Mouse (Mus musculus) thymus, postnatal 0 days (tissue): ENCODE measurements around the gene Ctrc. TPM values are rescaled to one million over a fixed set of nuclear protein-coding genes. Genes with fewer than 3 reads are reported as not detected.

Experiments
- DNase-seq: peaks from one replicate; pipeline ENCODE4 v3.0.0-alpha.2; 2015; ENCODE audit warnings: low spot score
- polyA plus RNA-seq: library from polyadenylated mRNA; unstranded; fragments of >200 nt; fragmentation: Nextera tagmentation; extraction: Ambion mirVana; gene quantifications from 2 replicates; pipeline ENCODE4 v1.2.1, GENCODE M21; 2015

Gene Ctrc
- polyA plus RNA-seq, 1 experiment from 2014 or later = 0.30 TPM

DNA sequence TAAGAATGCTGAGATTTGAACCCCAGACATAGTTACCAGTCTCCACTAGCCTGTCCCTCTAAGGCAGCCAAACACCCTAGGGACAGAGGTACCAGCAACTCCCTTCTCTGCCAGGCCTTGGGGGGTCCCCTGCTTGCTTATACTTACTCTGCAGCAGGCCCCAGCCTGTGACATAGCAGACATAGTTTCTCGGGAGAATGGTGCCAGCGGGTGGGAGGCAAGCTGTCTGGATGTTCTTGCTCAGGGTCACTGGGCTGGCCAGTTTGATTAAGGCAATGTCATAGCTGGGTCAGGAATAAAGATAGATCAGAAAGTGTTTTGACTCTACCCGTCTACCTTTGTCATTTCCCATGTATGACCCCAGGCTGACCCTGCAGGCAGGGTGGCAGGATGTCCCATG is 25.0 kb downstream of the Ctrc start:
- no peak for DNase-seq

DNA sequence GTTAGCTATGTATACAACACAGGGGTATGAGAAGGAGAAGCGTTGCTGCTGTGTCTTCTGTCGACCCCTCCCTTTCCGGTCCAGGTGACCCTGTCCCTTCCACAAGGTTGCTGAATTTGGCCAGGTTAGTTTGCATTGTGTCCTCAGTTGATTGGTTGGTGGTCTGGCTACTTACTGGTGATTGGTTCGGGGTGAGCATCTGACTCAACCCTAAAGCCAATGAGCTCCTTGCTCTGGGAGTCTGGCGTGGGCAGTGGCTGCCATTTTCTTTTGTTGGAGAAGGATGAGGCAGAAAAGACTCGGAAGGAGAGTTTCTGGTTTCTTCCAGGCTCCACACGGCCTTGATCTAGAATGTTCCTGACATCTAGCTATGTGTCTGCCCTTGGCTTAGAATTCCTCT is 26.8 kb downstream of the Ctrc start:
- no peak for DNase-seq

DNA sequence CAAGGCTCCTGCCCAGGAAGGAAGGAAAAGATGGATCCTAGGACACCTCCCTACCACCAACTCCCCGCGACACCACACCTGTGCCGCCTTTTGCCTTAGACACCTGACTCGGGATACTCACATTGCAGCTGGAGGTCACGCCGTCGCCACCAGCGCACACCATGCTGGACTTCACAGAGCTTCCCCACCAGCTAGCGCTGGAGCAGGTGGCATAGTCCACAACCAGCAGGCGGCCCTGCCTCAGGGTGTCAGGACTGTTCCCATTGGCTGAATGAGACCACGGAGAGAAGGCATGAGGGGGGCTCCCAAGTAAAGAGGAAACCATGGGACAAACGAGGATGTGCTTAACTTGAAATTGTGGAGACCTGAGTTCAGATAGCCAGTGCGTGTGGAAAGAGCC is 27.3 kb downstream of the Ctrc start:
- DNase-seq = no peak

DNA sequence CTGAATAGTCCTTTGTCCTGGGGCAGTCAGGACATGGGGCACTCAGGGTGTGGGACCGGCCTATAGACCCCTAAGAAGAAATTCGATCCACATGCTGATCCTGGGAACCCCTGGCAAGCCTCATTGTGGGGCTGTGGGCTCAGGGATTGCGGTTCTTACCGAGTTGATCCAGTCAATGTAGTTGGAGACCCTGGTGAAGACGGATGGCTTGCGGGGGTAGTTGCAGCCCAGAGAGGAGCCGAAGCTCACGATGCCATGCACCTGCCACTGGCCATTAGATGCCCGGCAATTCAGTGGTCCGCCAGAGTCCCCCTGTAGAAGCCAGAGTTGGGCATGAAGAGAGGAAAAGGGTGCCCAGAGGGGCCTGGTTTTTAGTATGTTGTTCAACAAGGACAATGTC is 28.5 kb downstream of the Ctrc start:
- DNase-seq = no peak

DNA sequence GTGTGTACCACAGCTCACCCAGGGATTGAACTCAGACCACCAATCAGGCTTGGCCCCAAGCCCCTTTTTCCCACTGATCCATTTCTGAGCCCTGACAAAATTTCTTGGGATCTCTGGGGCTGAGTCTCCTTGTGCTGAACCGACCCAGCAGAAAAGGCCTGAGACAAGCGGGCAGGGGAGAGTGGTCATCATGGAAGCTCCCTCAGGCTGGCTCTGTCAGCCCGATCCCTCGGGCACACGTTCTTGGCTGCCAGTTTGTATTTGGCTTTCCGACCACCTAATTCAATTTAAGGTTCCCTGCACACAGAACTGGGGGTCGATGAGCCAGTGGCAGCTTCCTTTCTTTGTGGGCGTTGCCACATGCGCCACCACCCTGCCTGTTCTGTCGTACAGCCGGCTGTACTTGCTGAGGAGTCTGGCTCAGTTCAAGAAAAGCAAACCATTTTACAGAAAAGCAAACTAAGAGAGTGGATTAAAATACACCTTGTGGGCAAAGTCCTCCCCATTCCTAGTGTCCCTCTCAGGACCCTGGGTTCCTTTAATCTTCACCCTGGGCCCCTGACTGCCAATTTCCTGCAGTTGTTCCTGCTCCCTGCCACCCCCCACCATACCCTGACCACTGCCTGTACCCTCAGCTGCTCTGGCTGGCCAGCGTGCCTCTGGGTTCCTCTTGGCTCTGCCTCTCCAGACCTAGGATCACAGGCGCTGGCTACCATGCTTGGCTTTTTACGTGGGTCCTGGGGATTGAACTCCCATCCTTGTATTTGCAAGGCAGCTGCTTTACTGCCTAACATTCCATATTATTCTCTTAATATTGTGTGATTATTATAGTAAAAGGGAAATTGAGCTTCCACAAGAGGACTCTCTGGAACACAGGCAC is 29.1 kb downstream of the Ctrc start:
- DNase-seq = no peak

DNA sequence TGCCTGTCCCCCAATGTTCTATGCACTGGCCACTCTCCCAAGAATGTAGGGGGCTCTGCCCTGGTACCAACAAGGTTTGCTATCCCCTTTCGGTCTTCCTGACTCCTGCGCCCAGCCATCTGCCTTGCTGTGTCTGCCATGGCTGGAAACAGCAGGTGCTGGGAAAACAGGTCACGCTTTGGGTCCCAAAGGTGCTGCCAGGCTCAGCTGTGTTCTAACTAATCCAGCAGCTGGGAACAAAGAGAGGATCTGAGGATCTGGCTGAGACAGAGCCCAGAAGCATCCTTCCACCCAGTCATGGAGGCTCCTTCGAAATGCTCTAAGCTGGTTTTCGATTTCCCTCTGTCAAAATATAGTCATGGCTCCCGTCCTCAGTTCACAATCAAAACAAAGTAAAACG is 29.9 kb downstream of the Ctrc start:
- no peak for DNase-seq

DNA sequence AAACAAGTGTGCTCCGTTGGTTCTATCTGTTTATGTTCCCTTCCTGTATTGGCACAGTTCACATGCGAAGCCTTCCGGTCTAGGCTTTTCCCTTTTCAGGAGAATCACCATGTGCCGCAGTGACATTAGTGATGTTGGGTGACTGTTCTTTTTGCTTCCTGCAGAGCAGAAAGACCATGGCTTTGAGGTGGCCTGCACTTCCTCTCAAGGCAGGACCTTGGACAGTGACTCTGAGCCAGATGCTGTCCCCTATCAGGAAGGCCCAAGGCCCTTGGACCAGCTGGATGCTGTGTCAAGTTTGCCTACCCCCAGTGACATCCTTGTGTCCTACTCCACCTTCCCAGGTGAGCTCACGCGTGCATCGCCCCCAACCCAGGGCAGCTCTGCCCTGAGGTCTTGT is 34.8 kb downstream of the Ctrc start:
- no peak for DNase-seq

DNA sequence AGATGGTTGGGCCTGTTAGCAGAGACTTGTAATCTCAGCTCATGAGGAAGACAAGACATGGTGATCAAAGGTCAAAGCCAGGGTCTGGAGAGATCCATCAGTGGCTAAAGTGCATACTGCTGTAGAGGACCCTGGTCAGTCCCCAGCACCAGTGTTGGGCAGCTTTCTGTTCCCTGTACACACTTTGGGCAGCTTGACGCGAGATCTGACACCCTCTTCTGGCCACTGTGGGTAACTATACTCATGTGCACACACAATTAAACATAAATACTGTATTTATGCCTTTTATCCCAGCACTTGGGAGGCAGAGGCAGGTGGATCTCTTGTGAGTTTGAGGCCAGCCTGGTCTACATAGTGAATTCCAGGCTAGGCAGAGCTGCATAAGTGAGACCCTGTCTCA is 35.2 kb downstream of the Ctrc start:
- no peak for DNase-seq

DNA sequence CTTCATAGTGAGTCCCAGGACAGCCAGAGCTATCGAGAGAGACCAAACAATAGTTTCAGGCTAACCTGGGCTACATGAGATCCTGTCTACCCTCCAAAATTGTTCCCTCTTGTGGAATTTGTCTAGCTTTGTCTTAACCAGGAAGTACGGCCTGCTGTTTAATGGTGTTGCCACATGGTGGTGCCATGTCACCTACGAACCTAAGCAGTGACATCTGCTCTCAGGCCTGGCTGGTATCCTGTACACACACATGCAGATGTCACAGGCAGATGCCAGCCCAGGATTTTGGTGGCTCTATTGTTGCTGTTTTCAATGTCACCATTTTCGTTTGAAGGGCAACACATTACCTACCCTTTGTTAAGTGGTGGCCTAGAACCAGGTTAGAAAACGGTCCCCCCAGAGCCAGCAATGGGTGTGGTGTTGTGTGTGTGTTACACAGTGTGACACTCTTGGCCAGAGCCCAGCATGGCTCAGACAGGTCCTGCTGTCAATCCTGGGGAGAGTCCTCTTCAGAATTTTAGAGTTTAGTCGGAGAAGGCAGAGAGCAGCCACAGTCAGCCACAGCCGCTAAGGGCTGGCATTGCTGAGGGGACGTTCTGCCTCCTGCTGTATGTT is 36.2 kb downstream of the Ctrc start:
- DNase-seq = peak; percentile 65

DNA sequence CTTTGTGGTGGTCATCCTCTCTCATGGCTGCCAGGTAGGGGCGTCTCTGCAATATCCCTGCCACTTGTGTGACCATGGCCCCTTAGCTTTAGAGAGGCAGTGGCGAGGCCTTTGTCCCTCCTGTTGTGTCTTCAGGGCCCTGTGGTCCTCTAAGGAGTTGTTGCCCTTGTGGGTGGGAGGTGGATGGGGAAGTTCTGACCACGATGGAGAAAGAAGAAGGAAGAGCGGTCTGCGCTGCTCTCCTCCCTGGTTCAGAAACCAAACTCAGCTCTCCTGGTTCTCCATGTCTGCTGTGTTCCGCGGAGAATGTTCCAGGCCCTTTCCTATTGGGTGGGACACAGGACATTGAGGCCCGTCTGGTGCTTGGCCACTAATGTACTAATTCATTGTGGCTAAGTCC is 40.3 kb downstream of the Ctrc start:
- DNase-seq = no peak

DNA sequence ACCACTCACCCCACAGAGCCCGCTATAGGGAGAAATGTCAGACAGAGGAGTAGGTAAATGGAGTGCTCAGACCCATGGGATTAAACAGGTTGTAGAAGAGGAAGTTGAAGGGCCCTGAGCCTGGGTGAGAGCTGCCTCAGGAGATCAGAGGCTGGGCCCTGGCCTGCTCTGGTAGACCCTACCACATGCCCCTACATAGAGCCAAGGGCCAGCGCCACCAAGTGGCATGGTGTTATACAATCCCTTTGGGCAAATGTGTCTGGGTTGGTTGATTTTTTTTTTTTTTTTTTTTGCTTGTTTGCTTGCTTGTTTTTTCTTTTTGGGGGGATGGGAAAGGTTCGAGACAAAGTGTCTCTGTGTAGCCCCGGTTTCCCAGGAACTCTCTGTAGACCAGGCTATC is 42.1 kb downstream of the Ctrc start:
- no peak for DNase-seq

DNA sequence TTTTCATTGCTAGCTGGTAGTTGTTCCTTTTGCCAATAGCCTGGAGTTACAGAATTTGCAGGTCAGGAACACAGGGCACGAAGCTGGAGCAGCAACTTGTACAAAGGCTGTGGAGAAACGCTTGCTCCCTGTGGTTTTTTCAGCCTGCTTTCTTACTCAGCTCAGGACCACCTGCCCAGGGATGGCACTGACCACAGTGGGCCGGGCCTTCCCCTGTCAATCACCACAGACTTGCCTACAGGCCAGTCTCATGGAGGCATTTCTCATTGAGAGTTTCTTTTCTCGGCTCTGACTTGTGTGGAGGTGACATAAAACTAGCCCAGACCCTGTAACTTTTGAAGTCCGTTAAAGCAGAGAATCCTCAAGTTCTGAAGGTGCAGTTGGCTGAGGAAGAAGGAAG is 48.6 kb downstream of the Ctrc start:
- no peak for DNase-seq

DNA sequence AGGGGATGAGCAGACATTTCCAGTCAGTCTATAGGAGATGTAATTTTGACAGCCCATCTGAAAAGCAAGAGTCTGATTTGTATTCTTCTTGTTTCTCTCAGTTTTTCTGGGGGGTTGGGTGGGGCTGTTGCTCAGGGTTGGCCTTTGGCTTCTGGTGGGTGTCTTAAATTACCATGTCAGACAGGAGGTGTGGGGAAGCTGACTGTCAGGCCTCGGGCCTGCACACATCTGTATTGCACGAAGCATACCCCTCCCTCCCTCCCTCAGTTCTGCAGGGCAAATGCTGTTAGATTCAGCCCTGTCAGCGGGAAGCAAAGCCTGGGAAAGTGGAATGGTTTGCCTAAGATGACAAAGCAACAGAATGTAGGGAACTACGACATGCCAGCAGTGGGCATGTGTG is 49.2 kb downstream of the Ctrc start:
- DNase-seq = no peak

DNA sequence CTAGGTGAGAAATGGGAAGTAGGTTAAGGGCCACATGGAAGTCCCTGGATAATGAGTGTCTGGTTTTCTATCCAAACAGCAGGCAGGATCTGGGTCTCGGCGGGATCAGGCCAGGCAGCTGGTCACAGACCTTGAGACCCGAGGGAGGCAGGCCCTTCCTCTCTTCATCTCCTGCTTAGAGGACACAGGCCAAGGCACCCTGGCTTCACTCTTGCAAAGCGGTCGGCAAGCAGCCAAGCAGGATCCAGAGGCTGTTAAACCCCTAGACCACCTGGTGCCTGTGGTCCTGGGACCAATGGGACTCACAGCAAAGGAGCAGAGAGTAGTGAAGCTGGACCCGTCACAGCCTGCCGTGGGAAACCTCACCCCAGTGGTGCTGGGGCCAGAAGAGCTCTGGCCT is 49.8 kb downstream of the Ctrc start:
- no peak for DNase-seq

DNA sequence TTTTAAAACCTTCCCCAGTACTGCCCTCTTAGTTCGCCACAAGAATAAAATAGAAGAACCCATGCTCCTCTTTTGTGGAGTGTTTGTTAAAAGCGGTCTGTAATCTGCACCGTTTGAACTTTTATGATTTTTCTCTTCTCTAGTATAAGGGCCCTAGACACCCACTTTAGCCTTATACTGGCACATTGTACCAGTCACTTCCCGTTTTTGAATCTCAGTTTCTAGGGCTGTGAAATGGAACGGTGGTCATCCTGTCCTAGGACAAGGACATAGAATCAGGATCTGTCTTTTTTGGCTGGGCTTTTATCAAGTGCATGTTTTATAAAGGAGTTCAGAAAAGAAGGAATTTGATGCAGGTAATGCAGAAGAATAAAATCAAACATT is 52.0 kb downstream of the Ctrc start:
- no peak for DNase-seq

DNA sequence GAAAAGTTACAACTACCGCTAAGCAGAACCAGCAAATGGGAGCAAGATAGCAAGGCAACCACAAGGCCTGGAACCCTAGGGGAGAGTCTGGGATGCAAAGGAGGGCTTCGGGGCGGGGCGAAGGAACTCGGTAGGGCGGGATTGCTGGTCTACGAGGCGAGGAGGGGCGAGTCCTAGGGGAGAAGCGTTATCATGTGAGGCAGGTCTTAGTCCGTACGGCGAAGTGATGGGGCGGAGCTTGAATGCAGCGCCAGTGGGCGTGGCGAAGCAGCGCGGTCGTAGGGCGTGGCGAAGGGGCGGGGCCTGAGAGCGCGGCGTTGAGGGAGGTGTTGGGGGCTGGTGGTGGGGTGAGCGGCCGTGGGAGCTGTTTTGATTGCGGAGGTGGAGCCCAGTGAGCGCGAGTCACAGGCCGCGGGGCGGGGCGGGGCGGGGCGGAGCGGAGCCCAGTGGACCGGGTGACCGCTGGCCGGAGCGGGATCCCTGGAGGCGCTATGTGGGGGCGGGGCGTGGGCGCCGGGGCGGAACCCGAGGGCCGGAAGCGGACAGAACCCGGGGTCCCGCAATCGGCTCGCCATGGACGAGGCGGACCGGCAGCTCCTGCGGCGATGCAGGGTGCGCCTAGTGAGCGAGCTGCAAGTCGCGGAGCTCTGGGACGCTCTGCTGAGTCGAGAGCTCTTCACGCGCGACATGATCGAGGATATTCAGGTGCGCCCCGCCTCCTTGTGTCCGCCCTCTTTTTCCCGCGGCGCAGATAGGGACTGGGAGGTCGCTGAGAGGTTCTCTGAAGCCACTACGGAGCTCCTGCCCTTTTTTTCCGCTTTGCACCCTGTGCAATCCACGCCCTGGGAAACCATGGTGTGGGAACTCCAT is 52.6 kb downstream of the Ctrc start, which contains the start of gene Casp9:
Gene Casp9 (plus strand): TSS at position 331 of the 870 bp plus-strand sequence.
- DNase-seq = peak; percentile 96

DNA sequence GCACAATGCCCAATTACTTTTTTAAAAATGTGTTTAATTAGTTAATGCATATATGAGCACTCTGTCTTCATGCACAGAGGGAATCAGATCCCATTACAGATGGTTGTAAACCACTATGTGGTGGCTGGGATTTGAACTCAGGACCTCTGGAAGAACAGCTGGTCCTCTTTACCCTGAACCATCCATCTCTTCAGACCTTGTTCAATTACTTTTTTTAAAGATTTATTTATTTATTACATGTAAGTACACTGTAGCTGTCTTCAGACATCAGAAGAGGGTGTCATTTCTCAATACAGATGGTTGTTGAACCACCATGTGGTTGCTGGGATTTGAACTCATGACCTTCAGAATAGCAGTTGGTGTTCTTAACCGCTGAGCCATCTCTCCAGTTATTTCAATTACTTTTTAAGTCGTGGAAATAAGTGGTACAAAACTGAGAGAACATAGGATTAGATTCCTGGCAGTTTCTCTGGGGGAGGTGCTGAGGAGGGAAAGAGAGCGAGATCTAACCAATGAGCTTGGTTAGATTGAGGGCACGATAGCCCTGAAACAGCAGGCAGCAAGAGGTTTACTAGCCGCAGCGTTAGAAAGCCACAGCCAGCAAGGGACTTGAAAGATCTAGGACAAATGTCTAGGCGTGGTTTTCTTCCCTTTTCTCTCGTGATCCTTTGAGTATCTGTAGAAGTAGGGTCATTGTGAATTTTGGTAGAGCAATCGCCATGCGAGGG is 53.4 kb downstream of the Ctrc start:
- DNase-seq = no peak

DNA sequence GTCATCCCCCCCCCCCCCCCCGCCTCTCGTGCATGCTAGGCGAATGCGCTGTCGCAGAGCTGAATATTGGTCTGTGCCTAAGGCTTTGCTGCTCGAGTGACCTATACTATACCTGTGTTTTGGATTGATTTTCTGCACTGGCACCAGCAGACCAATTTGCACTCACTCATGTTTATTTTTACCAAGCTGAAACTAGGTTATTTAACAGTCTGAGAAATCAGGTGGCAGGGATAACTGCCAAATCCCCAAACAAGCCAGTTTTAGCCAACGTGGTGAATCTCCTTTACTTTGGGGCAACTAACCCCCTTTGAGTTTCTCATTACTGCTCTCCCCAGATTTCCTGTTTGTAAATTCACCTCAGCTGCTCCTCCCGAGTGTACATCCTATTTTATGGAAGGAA is 54.2 kb downstream of the Ctrc start:
- DNase-seq = no peak

DNA sequence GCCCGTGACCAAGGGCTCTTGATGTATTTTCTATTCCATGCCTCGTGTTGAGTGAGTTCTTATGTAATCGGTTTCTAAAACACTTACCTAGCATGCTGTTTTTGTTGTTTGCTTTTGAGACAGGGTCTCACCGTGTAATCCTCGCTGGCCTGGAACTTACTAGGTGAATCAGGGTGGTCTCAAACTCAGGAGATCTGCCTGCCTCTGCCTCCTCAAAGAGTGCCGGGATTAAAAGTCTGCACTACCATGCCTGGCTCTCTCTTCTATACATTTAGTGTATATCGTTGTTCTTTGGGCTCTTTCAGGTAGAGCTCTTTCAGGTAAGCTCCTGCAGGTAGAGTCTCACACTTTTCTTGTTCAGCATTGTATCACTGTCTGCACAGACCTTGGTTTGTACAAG is 54.7 kb downstream of the Ctrc start:
- no peak for DNase-seq

DNA sequence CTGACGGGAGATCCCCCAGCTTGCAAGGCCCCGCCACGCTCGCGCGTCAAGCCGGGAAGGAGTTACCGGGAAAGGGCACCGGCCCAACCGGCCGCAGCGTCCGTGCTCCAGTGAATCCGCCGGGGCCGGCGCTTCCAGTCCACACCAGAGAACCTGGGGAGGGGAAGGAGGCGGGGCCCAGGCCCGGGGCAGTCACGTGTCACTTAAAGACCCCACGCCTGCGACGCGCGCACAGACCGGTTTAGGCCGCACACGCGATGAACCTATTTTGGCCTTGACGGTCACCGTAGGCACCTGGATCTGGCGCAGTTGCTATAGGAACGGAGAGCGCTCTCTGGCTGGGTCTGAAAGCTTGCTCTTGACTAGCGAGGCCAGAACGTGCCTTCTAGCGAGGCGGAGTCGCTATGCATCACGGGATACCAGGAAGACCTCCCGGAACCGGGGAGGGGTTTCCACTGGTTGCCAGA is 55.6 kb downstream of the Ctrc start, which contains the start of gene Dnajc16:
Gene Dnajc16 (minus strand): TSS at position 408 of the 467 bp plus-strand sequence.
- DNase-seq = peak; percentile 100

DNA sequence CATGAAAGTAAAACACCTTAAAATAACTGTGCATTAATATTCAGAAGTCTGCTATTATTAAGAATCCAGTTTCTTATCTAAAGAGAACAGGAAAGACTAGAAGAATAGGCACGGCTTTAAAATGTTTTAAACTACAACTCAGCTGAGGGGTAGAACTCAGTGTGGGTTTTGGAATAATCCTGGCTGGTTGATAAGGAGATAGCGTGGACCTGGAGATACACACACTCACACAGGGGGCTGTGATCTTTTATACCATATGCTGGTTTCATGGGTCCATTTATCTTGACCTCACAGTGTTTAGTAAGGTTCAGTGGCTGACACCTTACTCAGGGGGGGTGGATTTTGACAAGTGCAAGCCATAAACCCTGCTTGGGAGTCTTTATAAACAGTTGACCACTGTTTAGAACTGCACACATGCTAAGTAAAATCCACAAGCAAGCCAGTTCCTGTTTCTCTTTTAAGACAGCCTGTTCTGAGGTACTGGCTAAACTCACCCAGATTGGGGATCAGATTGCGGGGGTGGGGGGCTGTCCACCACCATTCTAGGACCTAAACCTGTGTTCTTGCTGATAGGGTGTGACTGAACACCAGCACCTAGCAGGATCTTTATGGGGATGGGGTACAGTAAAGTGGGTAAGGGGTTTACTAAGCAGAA is 56.5 kb downstream of the Ctrc start:
- DNase-seq = peak; percentile 5
